Mouse (Mus musculus) Muller cell, postnatal 12 days (primary cell): ENCODE data around the gene Vmn2r106.

Source experiments
- DNase-seq: peaks from one replicate; pipeline ENCODE4 v3.0.0-alpha.2; 2015; ENCODE audit errors: inconsistent ontology term

Vmn2r106 gene

DNA sequence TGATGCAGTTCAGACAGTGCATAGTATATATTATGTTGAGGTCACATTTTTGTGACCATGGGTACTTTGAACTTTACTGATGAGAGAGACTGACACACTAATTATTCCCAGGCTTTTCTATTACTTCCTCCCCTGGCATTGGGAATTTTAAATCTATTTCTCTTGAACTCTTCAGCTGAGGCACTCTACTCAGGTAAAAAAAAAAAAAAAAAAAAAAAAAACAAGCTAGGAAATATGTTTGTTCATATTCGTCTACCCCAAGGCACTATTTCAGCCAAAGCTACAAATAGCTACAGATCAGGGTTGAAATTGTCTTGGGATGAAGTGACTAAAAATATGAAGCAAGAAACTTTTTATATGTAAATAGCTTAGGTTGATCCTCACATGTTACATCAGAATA lies at the start of gene Vmn2r106:
Gene Vmn2r106, minus strand, starts transcription at position 101 of the 400 bp plus-strand sequence.
- DNase-seq, result no peak

DNA sequence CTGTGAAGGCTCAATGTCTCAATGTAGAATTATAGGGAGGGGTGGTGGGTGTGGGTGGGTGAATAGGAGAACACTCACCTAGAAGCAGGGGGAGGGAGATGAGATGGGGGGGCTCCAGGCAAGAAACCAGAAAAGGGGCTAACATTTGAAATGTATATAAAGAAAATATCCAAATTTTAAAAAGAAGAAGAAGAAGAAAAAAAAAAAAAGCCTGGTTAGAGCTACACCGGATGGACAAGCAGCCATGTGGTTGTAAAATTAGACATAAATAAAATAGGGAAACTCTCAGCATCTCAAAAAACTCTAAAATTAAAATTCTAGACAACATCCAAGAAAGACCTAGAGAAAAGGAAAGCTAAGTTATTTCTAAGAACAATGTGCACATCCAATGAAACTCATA lies 20.4 kb upstream of the Vmn2r106 start:
- DNase-seq, result no peak

DNA sequence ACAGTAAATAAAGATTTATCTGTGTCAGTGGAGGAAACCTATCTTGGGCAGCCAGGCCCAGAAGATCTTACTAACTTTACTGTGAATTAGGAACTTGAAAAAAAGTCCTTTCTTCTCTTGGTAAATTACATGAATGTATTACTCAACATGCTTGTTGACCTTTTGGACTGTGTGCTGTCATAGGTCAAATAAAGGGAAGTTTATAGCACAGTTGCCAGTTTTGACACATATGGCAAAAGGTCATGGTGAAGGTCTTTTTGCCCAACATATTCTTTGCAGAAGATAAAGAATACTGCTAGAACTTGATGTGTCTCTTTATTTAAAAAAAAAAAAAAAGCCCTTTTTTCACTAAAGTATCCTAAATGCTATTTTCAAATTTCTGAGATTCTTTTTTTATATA lies 1.6 kb upstream of the Vmn2r106 start:
- no peak for DNase-seq

DNA sequence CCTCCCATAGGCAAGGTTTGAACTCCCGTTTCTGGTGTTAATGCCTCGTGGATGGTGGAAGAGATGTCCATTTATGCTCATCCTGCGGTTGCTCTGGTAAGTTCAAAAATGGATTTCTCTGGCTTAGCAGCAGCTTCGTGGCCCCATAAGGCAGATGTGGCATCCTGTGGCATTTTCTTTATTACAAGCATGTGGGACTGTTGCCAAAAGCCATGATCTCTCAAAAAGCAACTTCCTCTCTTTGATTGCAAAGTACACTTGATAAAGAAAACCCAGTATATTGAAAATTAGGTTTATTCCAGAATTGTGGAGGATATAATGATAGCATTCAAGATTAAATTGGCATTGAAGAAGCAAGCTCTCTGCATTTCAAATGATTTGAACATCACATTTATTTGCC lies 29.8 kb downstream of the Vmn2r106 start:
- no peak for DNase-seq

DNA sequence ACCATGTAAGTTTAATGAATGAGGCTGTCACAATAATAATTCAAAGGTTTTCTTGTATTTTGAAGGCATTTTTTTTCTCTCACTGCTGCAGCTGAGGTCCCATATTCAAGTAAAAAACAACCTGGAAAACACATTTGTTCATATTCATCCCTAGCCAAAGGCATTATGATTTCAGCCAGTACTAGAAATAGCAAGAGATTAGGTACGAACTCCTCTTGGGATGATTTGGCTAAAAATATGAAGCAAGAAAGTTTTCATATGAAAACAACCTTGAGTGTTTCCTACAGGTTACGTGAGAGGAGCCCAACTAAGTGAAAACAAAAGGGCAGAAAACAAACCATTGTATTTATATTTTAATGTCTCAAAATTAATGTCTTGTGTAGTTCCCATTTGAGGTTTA lies 50.4 kb downstream of the Vmn2r106 start, which contains the start of gene Vmn2r105:
Gene Vmn2r105, minus strand, starts transcription at position 101 of the 400 bp plus-strand sequence.
- DNase-seq, result no peak
